Mouse (Mus musculus) spleen, embryonic (tissue): ENCODE data around the gene Rnf186.

Experiments used
- CTCF ChIA-PET: fragments of 350-600 bp; sonication (Branson Sonifier 250); formaldehyde crosslinking; loops from one replicate; lab custom pipeline; 2022; lab: Charles Lee

Gene Rnf186

GRCm38 (mm10) chr4:139007981-139008536 lies 41.1 kb downstream of the Rnf186 start:
- CTCF ChIA-PET, result no interaction called here

DNA sequence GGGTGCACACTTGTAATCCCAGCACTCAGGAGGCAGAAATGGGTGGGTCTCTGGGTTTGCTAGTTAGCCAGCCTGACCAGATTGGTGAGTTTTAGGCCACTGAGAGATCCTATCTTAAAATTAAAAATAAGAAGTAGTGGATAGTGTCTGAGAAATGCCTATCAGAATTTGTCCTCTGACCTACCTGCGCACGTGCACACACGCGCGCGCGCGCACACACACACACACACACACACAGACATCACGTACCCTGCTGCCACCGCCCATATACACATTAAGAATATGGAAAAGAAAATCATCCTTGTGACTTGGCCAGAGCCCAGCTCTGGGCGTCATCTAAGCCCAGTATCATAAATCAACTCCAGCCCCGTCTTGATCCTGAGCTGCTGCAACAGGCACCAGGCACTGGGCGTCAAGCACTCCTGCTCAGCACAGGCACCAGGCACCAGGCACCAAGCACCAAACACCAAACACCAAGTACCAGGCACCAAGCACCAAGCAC lies 44.3 kb downstream of the Rnf186 start:
- CTCF ChIA-PET, result no interaction called here

GRCm38 (mm10) chr4:139013281-139013680 lies 46.4 kb downstream of the Rnf186 start:
- CTCF ChIA-PET, result no interaction called here

GRCm38 (mm10) chr4:139014793-139015192 lies 47.9 kb downstream of the Rnf186 start:
- CTCF ChIA-PET, result interaction anchor here (0.6 to 0.8 kb wide), 2 partner anchors 28 to 1946 kb away, joined by 3 to 10 read pairs; no protein-coding TSS in a partner anchor
